Mouse (Mus musculus) testis, adult 2 months (tissue): ENCODE measurements around the gene Zfp428. TPM values are rescaled to one million over a fixed set of nuclear protein-coding genes. Genes with fewer than 3 reads are reported as not detected.

ENCODE experiments used
- H3K27ac ChIP-seq: fragments of 200-500 bp; 2 replicates; pipeline ENCODE4 v1.5.1; 2012; ENCODE audit warnings: low read depth, low read length; ENCODE audit not compliant: control insufficient read depth, insufficient read depth
- H3K27me3 ChIP-seq: fragments of 200-500 bp; 2 replicates; pipeline ENCODE4 v1.6.1; 2012; ENCODE audit warnings: mild to moderate bottlenecking, low read length, moderate library complexity; ENCODE audit not compliant: control insufficient read depth, insufficient read depth
- H3K36me3 ChIP-seq: fragments of 200-500 bp; 2 replicates; pipeline ENCODE4 v1.6.1; 2012; ENCODE audit warnings: mild to moderate bottlenecking, low read length; ENCODE audit not compliant: control insufficient read depth, insufficient read depth
- H3K4me1 ChIP-seq: fragments of 200-500 bp; 2 replicates; pipeline ENCODE4 v1.6.1; 2012; ENCODE audit warnings: low read length; ENCODE audit not compliant: control insufficient read depth, insufficient read depth
- H3K4me3 ChIP-seq: fragments of 200-500 bp; 2 replicates; pipeline ENCODE4 v1.5.1; 2012; ENCODE audit warnings: low read depth, mild to moderate bottlenecking, low read length, moderate library complexity, mixed read lengths; ENCODE audit not compliant: control insufficient read depth
- CTCF ChIP-seq: fragments of 200-500 bp; IDR thresholded peaks from 2 replicates; pipeline ENCODE4 v1.5.1; 2012; ENCODE audit warnings: low read depth, mild to moderate bottlenecking, inconsistent platforms, low read length, moderate library complexity; ENCODE audit not compliant: control insufficient read depth, insufficient read depth, insufficient replicate concordance
- POLR2A ChIP-seq: fragments of 200-500 bp; IDR thresholded peaks from 2 replicates; pipeline ENCODE4 v1.6.1; 2012; ENCODE audit warnings: low read depth, mild to moderate bottlenecking, inconsistent platforms, low read length, moderate library complexity; ENCODE audit not compliant: control insufficient read depth
- polyA plus RNA-seq: library from polyadenylated mRNA; depleted of rRNA; stranded (reverse); fragments of >200 nt; gene quantifications from 2 replicates; pipeline ENCODE4 v1.2.3, GENCODE M21; 2012; rRNA removed

Zfp428 gene
- polyA plus RNA-seq: 16.8 and 20.3 TPM in 2 replicates

DNA sequence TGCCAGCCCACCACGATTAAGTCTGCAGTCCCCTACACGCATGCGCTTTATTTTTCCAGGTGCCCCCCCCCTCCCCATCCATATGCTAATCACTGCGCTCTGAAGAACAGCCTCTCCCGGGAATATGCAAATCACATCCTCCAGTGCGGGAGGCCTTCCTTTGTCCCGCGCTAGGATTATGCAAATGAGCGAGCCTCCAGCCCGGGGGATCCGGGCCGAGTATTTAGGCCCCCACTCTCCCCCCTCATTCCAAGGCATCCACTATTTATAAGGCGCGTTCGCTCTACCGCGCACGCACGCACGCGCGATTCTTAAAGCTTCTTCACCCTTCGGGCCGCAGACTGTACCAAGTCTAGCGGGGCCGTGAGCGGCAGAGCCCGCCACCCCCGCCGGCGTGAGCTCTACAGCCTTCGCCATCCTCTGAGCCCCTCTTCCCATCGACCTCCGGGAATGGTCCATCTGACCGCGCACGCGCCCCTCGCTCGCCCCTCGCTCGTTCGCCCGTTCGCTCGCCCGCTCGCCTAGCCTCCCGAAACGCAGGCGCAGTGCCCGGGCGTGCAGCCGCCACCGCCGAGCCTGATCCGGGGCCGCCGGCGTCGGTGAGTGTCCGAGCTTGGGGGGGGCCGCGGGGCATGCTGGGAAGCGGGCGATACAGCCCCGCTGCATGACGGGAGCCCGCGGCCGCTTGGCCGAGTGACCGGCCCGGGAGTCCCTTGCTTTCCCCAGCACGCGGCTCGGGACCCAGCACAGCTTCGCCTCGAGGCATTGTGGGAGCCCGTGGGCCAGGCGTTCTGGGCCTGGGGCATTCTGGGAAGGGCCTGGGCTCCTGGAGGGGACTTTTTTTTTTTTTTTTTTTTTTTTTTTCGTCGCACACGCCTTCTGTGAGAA is at the start of gene Zfp428:
TSS of gene Zfp428 (plus strand) at position 169 of the 888 bp plus-strand sequence.
- TF ChIP-seq POLR2A: 0 out of 2 replicates have a peak, but pooled peaks have one; percentile 61
- TF ChIP-seq CTCF: no peak
- H3K27me3 ChIP-seq: no peaks in the 10 kb centered on the region
- peak within 1 kb of the TSS; percentile 94 for H3K4me3 ChIP-seq

DNA sequence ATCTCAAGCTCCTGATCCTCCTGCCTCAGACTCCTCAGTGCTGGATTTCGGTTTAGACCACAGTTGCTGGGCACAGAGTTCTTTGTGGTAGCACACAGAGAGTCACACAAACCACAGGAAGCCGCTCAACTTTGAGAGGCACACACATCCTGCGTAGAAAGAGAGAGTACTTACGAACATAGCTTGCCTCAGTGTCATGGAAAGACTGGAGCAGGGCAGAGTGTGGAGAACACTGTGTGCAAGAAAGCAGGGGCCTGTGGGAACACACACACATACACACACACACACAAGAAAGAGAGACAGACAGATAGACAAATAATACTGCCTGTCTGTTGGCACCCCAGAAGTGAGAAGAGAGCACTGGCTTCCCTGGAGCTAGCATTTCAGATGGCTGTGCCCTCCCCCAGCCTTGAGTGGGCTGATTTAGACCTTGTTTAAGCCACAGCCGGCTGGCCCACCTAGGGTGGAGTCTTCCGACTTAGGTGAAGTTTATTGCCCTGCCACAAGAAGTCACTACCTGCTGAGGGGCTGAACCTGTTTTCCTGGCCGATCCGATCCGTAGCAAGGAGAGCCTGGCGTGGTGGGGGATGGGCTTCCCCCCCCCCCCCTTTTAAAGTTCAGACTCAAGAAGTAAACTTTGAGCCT is 49.0 kb upstream of the Zfp428 start:
- H3K27me3 ChIP-seq: no peaks in the 10 kb centered on the region
- no peaks in the 10 kb centered on the region for H3K36me3 ChIP-seq
- no peak overlapping the region for H3K27ac ChIP-seq
- H3K4me3 ChIP-seq: no peak overlapping the region
- H3K4me1 ChIP-seq: peaks cover 7% of the 10 kb centered on the region
- no peak for TF ChIP-seq POLR2A
- no peak for TF ChIP-seq CTCF

More for the DNA sequence above, at the start of gene Zfp428:
- Histone ChIP-seq H3K4me1 (peaks cover 17% of the 10 kb centered on the region), H3K27ac (peak within 1 kb of the TSS; percentile 85), H3K36me3 (no peaks in the 10 kb centered on the region)

DNA sequence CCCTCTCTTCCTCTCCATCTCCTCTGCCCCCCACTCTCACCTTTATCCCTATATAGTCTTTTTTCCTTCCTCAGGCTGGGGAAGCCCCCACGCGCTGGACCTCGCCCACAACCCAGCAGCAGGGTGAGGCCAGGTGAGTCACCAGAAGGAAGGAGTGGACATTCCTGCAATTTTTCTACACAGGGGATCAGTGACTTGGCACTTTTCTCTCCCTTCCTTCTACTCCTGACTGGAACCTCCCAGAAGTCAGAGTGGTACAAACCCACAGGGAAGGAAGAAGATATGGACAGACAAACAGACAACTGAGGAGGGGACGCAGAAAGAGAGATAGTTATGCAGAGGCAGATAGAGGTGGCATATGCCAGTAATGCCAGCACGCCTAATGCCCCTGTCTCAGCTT is 47.4 kb upstream of the Zfp428 start:
- no peaks in the 10 kb centered on the region for H3K36me3 ChIP-seq
- no peak overlapping the region for H3K27ac ChIP-seq
- no peak overlapping the region for H3K4me3 ChIP-seq
- no peaks in the 10 kb centered on the region for H3K27me3 ChIP-seq
- no peak for TF ChIP-seq POLR2A
- no peak for TF ChIP-seq CTCF
- H3K4me1 ChIP-seq: peaks cover 7% of the 10 kb centered on the region

DNA sequence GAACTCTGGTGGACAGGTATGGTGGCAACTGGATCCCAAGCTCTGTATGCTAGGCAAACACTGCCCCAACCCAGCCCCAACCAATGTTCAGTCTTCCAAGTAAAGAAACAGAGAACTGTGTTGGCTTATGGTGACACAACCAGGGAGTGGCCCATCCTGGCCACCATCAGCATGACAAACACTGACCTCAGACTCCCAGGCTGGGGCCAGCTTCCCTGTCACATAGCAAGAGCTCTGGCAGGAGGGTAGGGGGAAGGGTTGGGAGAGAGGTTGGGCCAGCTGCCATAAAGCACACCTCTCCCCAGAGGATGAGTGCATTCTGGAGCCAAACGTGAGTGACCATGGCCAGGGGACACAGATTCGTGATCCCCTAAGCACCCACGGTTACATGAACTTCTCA is 47.0 kb upstream of the Zfp428 start:
- no peak for TF ChIP-seq POLR2A
- TF ChIP-seq CTCF: no peak
- Histone ChIP-seq H3K27me3 (no peaks in the 10 kb centered on the region), H3K27ac (no peak overlapping the region), H3K4me1 (peaks cover 7% of the 10 kb centered on the region), H3K4me3 (no peak overlapping the region), H3K36me3 (no peaks in the 10 kb centered on the region)

DNA sequence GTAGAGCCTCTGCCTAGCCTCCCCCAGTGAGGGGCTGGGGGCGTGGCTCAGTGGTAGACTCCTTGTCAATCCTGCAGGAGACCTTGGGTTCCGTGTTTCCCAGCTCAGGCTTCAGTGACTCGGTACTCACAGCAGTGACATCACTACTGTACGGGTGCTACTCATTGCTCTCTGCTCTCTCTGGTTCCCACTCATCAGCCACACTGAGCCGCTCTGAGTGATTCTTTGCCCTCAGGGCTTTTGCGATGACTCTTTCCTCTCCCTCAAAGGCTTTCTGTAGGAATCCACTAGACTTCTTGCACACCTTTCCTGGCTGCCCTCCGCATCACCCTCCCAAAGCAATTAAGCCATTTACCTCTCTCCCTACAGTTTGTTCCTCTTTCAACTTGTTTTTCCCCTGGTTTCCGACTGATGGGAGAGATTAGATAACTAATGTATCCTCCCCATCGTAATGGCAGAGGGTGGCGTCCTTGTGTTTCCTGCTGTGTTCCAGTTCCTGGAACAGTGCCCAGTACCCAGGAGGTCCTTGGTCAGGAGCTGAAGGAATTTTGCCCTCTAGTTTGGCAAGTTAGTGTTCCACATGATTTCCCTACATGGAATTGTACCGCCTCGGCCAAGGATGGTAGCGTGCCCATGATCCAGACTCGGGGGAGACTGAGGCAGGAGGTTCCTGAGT is 45.3 kb upstream of the Zfp428 start:
- Histone ChIP-seq H3K27ac (no peak overlapping the region), H3K36me3 (no peaks in the 10 kb centered on the region), H3K4me3 (no peak overlapping the region), H3K4me1 (peaks cover 7% of the 10 kb centered on the region), H3K27me3 (no peaks in the 10 kb centered on the region)
- TF ChIP-seq CTCF (no peak), POLR2A (no peak)

DNA sequence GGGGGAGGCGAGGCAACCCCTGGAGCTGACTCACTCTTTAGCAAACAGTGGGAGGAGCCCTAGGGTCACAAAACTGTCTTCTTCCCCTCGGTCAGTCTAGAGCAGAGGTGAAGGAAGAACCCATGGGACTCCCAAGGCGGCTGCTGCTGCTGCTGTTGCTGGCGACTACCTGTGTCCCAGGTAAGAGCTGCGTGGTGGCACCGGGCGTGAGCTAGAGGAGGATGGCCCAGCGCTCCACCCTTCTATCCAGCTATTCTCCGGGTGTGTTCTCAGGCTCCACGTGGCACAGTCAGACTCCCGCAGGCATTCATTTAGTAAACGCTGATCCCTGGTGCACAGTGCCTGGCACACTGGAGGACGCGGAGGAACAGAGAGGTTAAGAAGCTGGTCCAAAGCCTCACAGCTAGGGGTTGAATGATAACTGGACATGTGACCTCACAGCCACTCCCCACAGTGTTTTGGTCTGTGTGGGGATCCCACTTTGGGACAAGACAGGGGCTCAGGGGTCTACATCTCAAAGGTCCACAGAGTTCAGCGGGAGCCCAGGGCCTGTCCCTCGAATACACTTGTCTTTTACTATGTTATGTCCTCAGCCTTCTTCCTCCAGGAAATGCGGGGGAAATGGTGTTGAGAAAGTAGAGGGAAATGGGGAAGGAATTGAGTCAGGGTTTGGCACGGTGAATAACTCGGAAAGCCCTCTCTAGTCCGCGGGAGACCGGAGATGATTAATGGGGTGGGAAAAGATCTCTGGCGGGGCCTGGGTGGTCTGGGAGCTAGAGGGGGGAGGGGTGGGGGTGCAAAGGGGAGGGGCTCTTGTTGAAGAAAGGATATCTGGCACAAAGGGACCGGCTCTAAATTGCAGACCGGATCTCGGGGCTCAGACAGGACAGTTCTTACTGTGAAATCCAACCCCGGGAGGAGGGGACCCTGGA is 44.2 kb upstream of the Zfp428 start, which contains the start of gene Plaur:
TSS of gene Plaur (plus strand) at position 97 of the 932 bp plus-strand sequence.
- no peaks in the 10 kb centered on the region for H3K27me3 ChIP-seq
- TF ChIP-seq CTCF (no peak), POLR2A (no peak)
- peaks cover 7% of the 10 kb centered on the region for H3K4me1 ChIP-seq
- no peak within 1 kb of the TSS for H3K27ac ChIP-seq
- H3K4me3 ChIP-seq: no peak within 1 kb of the TSS
- no peaks in the 10 kb centered on the region for H3K36me3 ChIP-seq

DNA sequence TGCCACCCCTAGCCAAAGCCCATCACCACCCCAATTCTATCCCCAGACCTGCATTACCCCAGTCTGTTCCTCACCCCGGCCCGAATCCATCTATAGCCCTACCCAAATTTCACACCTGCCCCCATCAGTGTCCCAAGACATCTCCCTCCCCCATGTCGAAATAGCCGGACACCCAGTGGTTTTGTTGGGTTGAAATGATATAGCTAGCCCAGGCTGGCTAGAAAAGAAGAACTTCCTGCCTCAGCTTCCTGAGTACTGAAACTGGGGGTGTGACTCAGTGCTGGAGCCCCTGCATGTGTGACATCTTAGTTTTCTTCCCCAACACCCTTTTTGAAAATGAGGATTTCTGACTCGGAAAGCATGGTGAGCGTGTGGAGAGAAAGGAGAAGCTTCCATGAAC is 40.0 kb upstream of the Zfp428 start:
- no peak overlapping the region for H3K27ac ChIP-seq
- H3K4me1 ChIP-seq: peaks cover 5% of the 10 kb centered on the region
- no peaks in the 10 kb centered on the region for H3K36me3 ChIP-seq
- TF ChIP-seq POLR2A: no peak
- TF ChIP-seq CTCF: no peak
- H3K4me3 ChIP-seq: no peak overlapping the region
- H3K27me3 ChIP-seq: no peaks in the 10 kb centered on the region
